Mouse (Mus musculus): ENCODE data around the gene Gm11214. TPM values are rescaled to one million over a fixed set of nuclear protein-coding genes. Genes with fewer than 3 reads are reported as not detected.
A peak's percentile ranks its signal among the peaks of the same experiment; 100 is the strongest.

The Gm11214 gene
- total RNA-seq (2021) = not detected
- long read RNA-seq, experiment 1 = 0 reads
- long read RNA-seq, experiment 2 = 0 reads

GRCm38 (mm10) chr4:63663279-63663678 is at the start of gene Gm11214:
TSS of gene Gm11214 (minus strand) at chr4:63663379.
- DNase-seq = no peak

GRCm38 (mm10) chr4:63711886-63712285 is 48.7 kb upstream of the Gm11214 start:
- DNase-seq = no peak

- DNase-seq = peak; percentile 8 to 65
Observed at GRCm38 (mm10) chr4:63710431-63711220, 47.4 kb upstream of the Gm11214 start.

- DNase-seq = no peak
Observed at GRCm38 (mm10) chr4:63706279-63706971, 43.2 kb upstream of the Gm11214 start.

GRCm38 (mm10) chr4:63704232-63704631 is 41.1 kb upstream of the Gm11214 start:
- DNase-seq = no peak

- no peak for DNase-seq
Observed at GRCm38 (mm10) chr4:63703686-63704085, 40.5 kb upstream of the Gm11214 start.

GRCm38 (mm10) chr4:63702006-63702704 is 39.0 kb upstream of the Gm11214 start:
- no peak for DNase-seq

GRCm38 (mm10) chr4:63699749-63700148 is 36.6 kb upstream of the Gm11214 start:
- DNase-seq = no peak

GRCm38 (mm10) chr4:63696921-63697320 is 33.7 kb upstream of the Gm11214 start:
- no peak for DNase-seq

- DNase-seq = peak in 1 of 2 experiments; percentile 40
Observed at GRCm38 (mm10) chr4:63692351-63692750, 29.2 kb upstream of the Gm11214 start.

- DNase-seq = no peak
Observed at GRCm38 (mm10) chr4:63687429-63687828, 24.2 kb upstream of the Gm11214 start.

GRCm38 (mm10) chr4:63686157-63686556 is 23.0 kb upstream of the Gm11214 start:
- peak; percentile 36 to 55 for DNase-seq

- no peak for DNase-seq
Observed at GRCm38 (mm10) chr4:63685253-63685525, 22.0 kb upstream of the Gm11214 start.

- no peak for DNase-seq
Observed at GRCm38 (mm10) chr4:63684412-63685252, 21.5 kb upstream of the Gm11214 start.

GRCm38 (mm10) chr4:63683716-63684115 is 20.5 kb upstream of the Gm11214 start:
- DNase-seq = no peak

- DNase-seq = no peak
Observed at GRCm38 (mm10) chr4:63683056-63683455, 19.9 kb upstream of the Gm11214 start.

- DNase-seq = no peak
Observed at GRCm38 (mm10) chr4:63682441-63682840, 19.3 kb upstream of the Gm11214 start.

- DNase-seq = no peak
Observed at GRCm38 (mm10) chr4:63681557-63681956, 18.4 kb upstream of the Gm11214 start.

- DNase-seq = no peak
Observed at GRCm38 (mm10) chr4:63675128-63675527, 11.9 kb upstream of the Gm11214 start.

- DNase-seq = peak; percentile 57 to 62
Observed at GRCm38 (mm10) chr4:63668255-63668654, 5.1 kb upstream of the Gm11214 start.

GRCm38 (mm10) chr4:63665738-63666137 is 2.6 kb upstream of the Gm11214 start:
- DNase-seq = no peak

GRCm38 (mm10) chr4:63661857-63662256 is 1.3 kb downstream of the Gm11214 start:
- DNase-seq = no peak
